Mouse (Mus musculus): ENCODE results near the gene Aldh4a1.

DNA sequence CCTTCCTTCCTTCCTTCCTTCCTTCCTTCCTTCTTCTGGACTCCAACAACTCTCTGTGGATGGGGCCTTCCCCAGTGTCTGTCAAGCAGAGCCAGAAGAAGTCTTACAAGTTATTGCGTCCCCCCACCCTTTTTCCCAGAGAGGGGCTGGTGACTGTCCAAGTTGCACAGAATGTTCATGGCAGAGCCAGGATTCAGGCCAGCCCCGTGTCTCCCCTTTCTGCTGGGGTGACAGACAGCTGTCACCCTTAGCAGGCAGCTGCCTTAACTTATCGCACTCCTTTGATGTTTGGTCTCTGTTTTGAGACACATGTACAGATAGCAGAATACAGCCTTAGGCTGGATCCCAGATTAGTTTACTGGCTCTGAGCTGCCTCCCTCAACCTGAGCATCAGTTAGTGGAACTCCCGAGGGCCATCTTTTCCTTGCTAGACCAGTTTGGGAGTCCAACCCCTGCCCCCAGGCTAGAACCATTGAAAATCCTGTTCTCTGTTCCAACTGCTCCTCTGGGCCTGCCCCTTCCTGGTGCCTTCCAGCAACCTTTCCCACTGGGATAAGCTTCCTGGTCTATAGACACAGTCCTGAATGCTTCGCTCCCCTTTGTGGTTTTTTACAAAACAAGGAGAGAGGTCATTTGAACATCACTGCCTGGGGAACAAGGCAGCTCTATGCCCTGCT is 33.2 kb upstream of the Aldh4a1 start:
- TF ChIP-seq MYOG (IDR thresholded peaks at IDR 0.05; ENCODE audit: control insufficient read depth in 1 of 3, insufficient read depth in 1 of 3, insufficient read length in 2 of 3, low read depth in 2 of 3) (peak in 1 of 3 experiments; percentile 38), POLR2A (IDR thresholded peaks at IDR 0.05; ENCODE audit: insufficient read length, low read depth) (no peak), USF1 (IDR thresholded peaks at IDR 0.05; ENCODE audit: low read depth) (no peak), SRF (IDR thresholded peaks at IDR 0.05; ENCODE audit: control insufficient read depth, insufficient read length, low read depth) (no peak), POLR2AphosphoS2 (IDR thresholded peaks at IDR 0.05; ENCODE audit: insufficient read length, low read depth) (no peak)
